Mouse (Mus musculus) heart, postnatal 14 days (tissue): ENCODE data around the gene Cfl2. TPM values are rescaled to one million over a fixed set of nuclear protein-coding genes. Genes with fewer than 3 reads are reported as not detected.
"Not testable (repeated sequence)": the region's sequence is repeated elsewhere in the genome, so short reads cannot be mapped to it uniquely, and the experiment has no call there.

Source experiments
- DNase-seq, 2 experiments: peaks; one replicate each; pipeline ENCODE4 v3.0.0; 2021 to 2022
- intact Hi-C: fragments of 180-260 bp; cut with DNase I; formaldehyde crosslinking; loops from one replicate; pipeline ENCODE4 v1.15.1; 2025
- long read RNA-seq, 2 experiments: library from polyadenylated mRNA; stranded (forward); transcript quantifications; one replicate each; pipeline ENCODE4 v2.0.0; 2021
- total RNA-seq, 2 experiments: library from RNA; stranded (reverse); gene quantifications; 2 replicates each; pipeline ENCODE4 v1.2.3; 2021

Cfl2 gene
- total RNA-seq: 100 to 1,000 TPM; 329 to 343 TPM
- long read RNA-seq, experiment 1, transcript Cfl2-201 (4 exons, 2,940 nt): major isoform, 282 of 436 reads
- long read RNA-seq, experiment 1, transcript Cfl2-202 (4 exons, 474 nt): minor isoform, 12 of 436 reads
- long read RNA-seq, experiment 1, transcript Cfl2-203 (4 exons, 1,128 nt): minor isoform, 37 of 436 reads
- long read RNA-seq, experiment 1, transcript Cfl2-206 (4 exons, 2,726 nt): minor isoform, 15 of 436 reads
- long read RNA-seq, experiment 1, partial matches to known transcripts: 3 of 436 reads
- long read RNA-seq, experiment 1, other reads (novel, unspliced or antisense): 87 of 436 reads
- long read RNA-seq, experiment 2, transcript Cfl2-206 (4 exons, 2,726 nt): minor isoform, 15 of 350 reads
- long read RNA-seq, experiment 2, transcript Cfl2-202 (4 exons, 474 nt): minor isoform, 11 of 350 reads
- long read RNA-seq, experiment 2, transcript Cfl2-203 (4 exons, 1,128 nt): minor isoform, 32 of 350 reads
- long read RNA-seq, experiment 2, transcript Cfl2-201 (4 exons, 2,940 nt): major isoform, 224 of 350 reads
- long read RNA-seq, experiment 2, partial matches to known transcripts: 4 of 350 reads
- long read RNA-seq, experiment 2, other reads (novel, unspliced or antisense): 63 of 350 reads

DNA sequence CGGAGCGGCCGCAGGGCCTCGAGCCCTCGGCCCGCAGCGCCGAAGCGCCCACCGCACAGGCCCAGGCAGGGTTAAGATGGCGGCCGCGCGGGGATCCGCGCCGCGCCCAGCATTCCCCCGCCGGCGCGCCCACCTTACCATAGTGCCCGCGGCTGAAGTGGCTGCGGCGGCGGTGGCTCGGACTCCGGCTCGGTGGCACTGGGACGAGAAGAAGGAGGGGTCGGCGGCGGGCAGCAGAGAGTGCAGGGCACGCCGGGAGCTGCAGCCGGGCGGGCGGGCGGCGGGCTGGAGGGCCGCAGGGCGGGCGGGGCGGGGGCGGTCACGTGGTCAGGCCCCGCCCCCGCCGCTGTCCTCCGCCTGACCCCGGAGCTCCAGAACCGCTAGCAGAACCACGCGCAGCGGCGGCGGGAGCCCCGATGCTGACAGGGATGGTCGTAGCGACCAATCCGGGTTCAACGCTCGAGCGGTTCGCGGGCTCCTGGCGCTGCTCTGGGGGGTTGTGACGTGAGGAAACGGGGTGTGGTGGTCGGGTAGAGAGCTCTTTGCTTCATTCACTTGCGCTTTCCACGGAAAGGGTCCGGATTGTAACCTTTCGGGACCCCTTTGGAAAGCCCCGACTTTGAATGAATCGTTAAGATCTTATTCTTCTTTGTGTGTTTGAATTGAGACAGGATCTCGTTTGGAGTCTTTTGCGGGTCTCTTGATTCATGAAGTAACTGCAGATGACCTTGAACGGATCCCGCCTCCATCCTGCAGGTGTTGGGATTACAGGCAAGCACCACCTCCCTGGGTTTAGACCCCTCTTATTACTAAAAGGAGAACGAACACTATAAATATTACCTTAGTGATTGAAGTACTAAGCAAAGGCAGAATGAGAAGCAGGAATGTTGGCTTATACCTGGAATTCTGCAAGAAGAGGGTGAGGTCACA, at the start of gene Cfl2:
Cfl2 (minus strand) TSS at position 272 of the 930 bp plus-strand sequence.
- peak; percentile 88 for DNase-seq
- intact Hi-C loops: no loop called here

DNA sequence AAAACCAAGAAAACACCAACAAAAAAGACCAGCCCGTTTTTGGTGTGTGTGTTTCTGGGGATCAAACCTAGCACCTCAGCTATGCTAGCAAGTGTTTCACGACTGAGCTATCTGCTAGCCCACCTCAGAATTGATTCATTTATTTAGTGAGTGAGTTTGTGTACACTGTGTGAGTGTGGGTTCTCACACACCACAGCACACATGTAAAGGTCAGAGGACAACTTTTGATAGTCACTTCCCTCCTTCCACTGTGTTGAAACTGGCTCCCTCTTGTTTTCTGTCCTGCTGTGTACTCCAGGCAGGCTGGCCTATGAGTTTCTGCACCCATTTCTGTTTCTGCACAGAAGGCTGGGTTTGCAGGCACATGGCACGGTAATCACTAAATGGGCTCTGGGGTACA, 47.7 kb upstream of the Cfl2 start:
- intact Hi-C loops: no loop called here
- no peak for DNase-seq

DNA sequence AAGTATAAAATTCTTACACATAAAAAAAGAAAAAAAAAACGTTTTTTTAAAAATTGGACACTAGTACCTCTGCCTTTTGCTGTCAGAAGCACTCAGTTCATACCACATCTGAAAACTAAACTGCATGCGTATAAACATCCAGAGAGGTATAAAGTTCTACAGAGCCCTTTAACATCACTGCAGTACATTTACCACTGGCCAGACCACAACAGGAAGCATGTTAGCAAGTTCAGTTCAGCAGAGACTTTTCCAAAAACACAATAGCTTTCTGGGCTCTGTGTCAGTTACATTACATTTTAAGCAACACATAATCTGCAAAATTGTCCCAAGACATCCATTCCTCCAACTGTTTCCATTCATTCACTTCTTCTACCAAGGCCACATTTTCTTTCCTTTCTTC, 29.9 kb upstream of the Cfl2 start:
- DNase-seq, intact Hi-C loops: not testable (repeated sequence)

- no peak for DNase-seq
- intact Hi-C loops: no loop called here
Measured at GRCm38 (mm10) chr12:54890426-54890825, 27.7 kb upstream of the Cfl2 start.

DNA sequence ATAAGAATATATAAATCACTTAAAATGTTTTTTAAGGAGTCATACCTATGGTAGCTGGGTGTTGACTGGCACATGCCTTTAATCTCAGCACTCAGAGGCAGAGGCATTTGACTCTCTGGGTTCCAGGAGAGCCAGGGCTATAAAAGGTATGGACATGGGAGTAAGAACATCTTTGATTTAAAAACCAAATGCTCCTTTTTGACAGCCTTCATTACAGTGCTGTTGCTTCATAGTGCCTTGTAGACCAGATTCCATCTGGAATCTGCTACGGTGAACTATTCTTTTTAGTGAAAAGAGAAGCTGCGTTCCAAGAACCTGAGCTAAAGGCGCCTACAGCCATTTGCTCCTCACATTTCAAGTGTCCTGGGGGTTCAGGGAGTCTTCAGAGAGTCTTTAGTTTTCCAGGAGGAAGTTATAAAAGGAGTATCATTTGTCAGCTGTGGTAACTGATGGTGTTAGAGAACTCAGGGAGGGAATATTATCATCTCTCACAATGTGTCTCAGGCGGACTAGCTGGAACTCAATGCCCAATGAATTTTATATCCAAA, 25.0 kb upstream of the Cfl2 start:
- intact Hi-C loops: no loop called here
- no peak for DNase-seq

DNA sequence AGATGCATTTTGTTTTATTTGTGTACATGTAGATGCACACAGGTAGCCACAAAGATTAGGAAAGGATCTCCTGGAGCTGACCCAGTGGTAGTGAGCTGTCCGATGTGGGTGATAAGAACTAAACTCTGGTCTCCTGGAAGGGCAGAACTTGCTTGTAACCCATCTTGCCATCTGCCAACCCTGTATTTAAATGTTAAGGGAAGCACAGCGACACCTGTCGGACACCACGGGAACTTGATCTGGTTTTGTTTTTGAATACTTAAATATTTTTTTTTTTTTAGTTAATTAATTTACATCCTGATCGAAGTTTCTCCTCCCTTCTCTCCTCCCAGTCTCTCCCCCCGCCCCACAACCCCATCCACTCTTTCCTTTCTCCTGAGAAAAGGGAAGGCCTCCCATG, 17.0 kb upstream of the Cfl2 start:
- intact Hi-C loops: loop anchor here (1.0 kb wide), 1 partner anchor 49 kb away; no protein-coding TSS in a partner anchor

DNA sequence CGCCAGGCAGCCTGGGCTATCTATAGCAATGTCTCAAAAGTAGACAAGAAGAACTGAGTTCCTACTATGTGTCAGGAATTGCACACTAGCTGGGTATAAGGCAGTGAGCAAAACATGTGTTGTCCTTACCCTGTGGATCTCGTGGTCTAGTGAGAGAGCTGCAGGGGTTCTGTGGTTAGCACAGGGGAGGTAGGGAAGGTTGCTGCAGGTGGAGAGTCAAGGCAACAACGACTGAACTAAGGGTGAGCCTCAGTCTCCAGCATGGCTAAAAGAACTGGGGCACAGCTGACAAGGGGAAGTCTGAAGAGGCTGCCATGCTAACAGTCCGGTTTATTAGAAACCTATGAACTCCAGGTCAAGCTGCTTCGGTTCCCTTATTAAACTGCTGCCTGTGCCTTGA, 16.5 kb upstream of the Cfl2 start:
- no peak for DNase-seq
- intact Hi-C loops: loop anchor here (1.0 kb wide), 1 partner anchor 49 kb away; no protein-coding TSS in a partner anchor

More for the DNA sequence above, 17.0 kb upstream of the Cfl2 start:
- DNase-seq: peak; percentile 69 to 78

DNA sequence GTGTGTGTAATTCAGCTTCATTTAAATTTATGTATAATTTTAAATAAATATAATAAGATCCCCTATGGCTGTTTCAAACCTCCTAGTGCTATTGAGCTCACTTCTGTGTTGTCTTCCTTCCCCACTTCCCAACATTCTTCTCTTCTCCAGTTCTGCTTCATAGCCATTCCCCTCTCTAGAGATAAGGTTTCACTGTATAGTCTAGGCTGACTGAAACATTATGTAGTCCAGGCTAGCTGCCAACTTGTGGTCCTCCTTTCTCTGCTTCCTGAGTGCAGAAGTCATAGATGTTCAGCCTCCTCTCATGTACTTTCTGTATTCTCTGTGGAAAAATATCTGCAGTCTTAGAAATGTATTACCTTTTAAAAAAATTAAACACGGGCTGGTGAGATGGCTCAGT, 15.2 kb upstream of the Cfl2 start:
- no peak for DNase-seq
- intact Hi-C loops: no loop called here

- intact Hi-C loops: no loop called here
- no peak for DNase-seq
Measured at GRCm38 (mm10) chr12:54876879-54877278, 14.2 kb upstream of the Cfl2 start.

GRCm38 (mm10) chr12:54874711-54875110, 12.0 kb upstream of the Cfl2 start:
- intact Hi-C loops: no loop called here
- peak; percentile 34 to 42 for DNase-seq

GRCm38 (mm10) chr12:54861991-54862605, 579 bp downstream of the Cfl2 start:
- intact Hi-C loops: no loop called here
- peak; percentile 19 to 67 for DNase-seq

- intact Hi-C loops: no loop called here
- DNase-seq: no peak
Measured at GRCm38 (mm10) chr12:54859531-54859930, 3.1 kb downstream of the Cfl2 start.

GRCm38 (mm10) chr12:54850551-54850950, 12.1 kb downstream of the Cfl2 start:
- DNase-seq: no peak
- intact Hi-C loops: no loop called here

GRCm38 (mm10) chr12:54844415-54844814, 18.3 kb downstream of the Cfl2 start:
- DNase-seq: no peak
- intact Hi-C loops: no loop called here

GRCm38 (mm10) chr12:54841576-54841975, 21.1 kb downstream of the Cfl2 start:
- intact Hi-C loops: no loop called here

GRCm38 (mm10) chr12:54839815-54840214, 22.9 kb downstream of the Cfl2 start:
- DNase-seq: no peak
- intact Hi-C loops: loop anchor here (10.0 kb wide), 1 partner anchor 145 kb away; the partner anchor contains the start of gene Gm20403

More at GRCm38 (mm10) chr12:54841576-54841975, 21.1 kb downstream of the Cfl2 start:
- DNase-seq: no peak

- DNase-seq: no peak
- intact Hi-C loops: loop anchor here (10.0 kb wide), 1 partner anchor 146 kb away; the partner anchor contains the start of gene Gm20403
Measured at GRCm38 (mm10) chr12:54838931-54839330, 23.7 kb downstream of the Cfl2 start.

DNA sequence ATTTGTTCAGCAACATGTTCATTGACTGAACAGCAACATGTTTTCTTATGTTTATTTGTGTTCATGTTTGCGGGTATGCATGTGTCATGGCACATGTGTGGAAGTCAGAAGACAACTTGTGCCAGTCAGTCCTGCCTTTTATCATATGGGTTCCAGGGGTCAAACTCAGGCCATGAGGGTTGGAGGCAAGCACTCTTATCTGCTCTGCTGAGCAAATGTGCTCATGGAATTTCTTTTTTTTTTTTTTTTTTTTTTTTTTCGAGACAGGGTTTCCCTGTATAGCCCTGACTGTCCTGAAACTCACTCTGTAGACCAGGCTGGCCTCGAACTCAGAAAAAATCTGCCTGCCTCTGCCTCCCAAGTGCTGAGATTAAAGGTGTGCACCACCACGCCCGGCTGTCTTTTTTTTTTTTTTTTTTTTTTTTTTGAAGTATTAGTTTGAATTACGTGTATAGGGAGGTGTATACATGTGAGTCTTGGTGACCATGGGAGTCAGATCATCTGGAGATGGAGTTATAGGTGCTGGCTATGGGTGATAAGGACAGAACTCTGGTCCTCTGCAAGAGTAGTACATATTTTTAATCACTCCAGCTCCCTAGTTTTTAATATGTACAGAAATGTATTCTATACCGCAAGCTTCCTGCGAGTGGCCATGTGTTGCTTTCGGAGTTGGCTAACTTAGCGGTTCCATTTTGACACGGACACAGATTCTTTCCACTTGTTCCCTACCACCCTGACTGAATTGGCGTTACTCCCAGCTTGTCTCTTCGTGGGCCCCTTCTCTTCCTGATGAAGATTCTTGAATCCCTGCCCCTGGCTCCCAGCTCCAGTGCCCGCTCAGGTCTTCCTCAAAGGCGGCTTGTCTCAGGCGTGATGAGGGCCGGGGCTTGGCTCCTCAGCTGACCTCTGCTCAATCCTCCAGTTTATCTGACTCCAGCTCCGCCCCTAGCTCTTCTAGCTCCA, 26.8 kb downstream of the Cfl2 start:
- intact Hi-C loops: loop anchor here (10.0 kb wide), 1 partner anchor 149 kb away; the partner anchor contains the start of gene Gm20403

More for the DNA sequence above, 26.8 kb downstream of the Cfl2 start:
- DNase-seq: peak; percentile 17 to 25
